Mouse (Mus musculus) ES-Bruce4 (cell line): ENCODE results near the gene Pvr.

Experiments
- CTCF ChIP-seq: IDR thresholded peaks from one replicate; pipeline ENCODE4 v1.8.1; 2011; ENCODE audit warnings: low read depth, low read length
- POLR2A ChIP-seq: IDR thresholded peaks from one replicate; pipeline ENCODE4 v1.8.1; 2011; ENCODE audit warnings: low read length; ENCODE audit not compliant: insufficient read depth

DNA sequence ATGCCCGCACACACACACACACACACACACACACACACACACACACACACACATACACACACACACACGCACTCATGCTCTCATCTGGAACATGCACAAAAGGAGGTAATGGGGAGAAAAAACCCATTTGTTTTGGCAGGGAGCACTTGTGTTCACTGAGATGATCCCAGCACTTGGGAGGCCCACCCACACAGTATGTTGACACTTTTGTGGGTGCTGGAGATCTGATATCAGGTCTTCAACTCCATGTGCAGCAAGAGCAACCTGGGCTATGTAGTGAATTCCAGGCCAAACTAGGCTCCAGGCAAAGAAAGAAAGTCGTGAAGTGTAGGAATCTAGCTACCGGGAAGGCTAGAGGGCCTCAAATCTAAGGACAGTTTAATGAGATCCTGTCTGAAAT, 34.9 kb upstream of the Pvr start:
- TF ChIP-seq POLR2A (no peak), CTCF (no peak)
